Mouse (Mus musculus) heart, adult 11 months (tissue): ENCODE results near the gene Olfr703.

Experiments
- DNase-seq: peaks from one replicate; pipeline ENCODE4 v3.0.0; 2022

The Olfr703 gene

DNA sequence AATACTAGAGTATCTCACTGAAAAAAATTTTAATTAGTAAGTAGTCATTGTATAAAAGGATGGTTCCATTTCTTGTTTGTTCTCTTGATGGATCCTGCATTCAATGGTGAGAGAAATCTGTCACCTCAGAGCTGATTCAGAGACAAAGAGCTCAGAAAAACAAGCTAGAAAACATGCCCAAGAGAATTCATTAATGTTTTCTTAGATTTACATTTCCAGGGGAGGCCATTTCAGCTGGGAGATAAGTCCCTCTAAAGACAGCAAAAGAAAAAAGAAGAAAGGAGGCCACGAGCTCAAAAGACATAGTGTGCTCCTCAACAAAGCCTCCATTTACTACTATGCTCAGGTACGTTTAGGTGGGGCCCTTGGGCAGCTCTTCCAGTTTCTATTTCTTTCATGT lies at the start of gene Olfr703:
Gene Olfr703 (plus strand): TSS at position 301 of the 400 bp plus-strand sequence.
- DNase-seq: no peak

DNA sequence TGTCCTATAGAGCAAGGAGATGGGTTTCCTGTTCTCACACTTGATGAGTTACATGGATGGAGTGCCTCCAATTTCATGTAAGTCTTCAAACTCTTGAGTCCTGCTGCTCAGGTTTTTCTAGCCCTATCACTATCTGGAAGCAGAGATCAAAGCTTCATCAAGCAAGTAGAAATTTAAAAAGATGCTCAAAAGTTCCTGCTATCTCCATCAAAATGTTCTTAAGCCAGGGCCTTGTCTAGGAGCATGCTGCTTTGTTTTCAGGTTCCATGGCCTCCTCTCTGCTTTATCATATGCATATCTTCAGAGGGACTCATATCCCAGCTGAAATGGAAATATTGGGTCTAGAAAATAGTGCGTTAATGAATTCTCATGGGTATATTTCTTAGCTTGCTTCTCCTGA lies 34.4 kb upstream of the Olfr703 start, which contains the start of gene Olfr700:
Gene Olfr700 (minus strand): TSS at position 101 of the 400 bp plus-strand sequence.
- DNase-seq: no peak

DNA sequence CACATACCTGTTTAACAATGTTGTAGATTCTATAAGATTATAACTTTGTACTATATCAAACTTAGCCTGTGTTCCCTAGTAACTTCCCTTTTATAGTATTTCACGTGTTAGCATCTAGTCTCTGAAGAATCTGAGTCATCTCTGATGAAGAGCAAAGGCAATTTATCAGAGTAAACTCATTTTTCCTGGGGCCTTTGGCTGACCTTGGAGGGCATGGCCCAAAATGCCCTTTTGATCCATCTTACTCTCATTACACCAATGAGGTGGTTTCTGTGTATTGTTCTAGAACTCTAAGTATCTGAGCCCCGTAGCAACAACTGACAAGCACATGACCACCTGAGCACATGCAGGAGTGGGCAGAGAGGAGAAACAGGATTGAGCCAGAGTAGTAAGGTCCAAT lies 29.3 kb upstream of the Olfr703 start, which contains the start of gene Olfr701:
Gene Olfr701 (plus strand): TSS at position 301 of the 400 bp plus-strand sequence.
- DNase-seq: no peak

DNA sequence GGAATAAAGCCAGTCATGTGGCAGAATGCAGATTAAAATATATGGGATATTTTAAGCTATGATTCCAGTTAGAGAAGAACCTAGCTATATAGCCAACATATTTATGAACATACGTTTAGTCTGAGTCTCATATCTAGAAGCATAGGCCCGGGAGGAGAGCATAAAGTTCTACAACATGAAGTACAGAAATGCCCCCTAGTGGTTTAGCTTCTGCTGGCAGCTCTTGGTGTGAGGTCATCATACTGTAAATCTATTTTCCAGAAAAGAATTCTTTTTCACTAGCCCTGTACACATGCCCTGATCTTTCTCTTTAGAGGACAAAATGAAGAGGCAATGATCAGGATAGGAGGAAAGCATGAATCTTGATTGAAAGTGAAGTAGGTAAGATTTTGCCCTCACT lies 27.4 kb upstream of the Olfr703 start:
- no peak for DNase-seq

DNA sequence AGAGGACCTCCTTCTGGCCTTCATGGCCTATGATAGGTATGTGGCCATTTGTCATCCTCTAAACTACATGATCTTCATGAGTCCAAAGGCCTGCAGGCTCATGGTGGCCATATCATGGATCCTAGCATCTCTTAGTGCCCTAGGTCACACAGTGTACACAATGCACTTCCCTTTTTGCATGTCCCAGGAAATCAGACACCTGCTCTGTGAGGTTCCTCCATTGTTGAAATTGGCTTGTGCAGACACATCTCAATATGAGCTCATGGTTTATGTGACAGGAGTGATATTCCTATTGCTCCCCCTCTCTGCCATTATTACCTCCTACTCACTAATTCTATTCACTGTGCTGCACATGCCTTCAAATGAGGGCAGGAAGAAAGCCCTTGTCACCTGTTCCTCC lies 24.7 kb upstream of the Olfr703 start:
- peak; percentile 54 for DNase-seq

DNA sequence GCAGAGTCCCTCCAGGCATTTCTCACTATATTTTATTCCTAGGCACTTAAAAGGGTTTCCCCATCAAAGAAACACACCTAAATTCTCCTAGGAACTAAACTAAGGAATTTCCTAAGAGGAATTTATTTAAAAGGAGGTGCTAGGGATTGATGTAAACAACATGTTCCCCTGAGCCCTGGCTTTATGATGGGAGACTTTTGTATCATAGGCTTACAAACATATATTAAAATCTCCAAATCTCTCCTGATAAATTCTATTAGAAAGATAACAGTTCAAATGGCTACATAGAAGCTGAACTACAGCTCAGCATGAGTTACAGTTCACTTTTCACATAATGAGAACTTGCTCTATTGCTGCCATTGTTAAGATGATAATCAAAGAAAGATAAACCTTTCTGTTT lies 9.4 kb upstream of the Olfr703 start, which contains the start of gene Olfr702:
Gene Olfr702 (minus strand): TSS at position 101 of the 400 bp plus-strand sequence.
- no peak for DNase-seq

DNA sequence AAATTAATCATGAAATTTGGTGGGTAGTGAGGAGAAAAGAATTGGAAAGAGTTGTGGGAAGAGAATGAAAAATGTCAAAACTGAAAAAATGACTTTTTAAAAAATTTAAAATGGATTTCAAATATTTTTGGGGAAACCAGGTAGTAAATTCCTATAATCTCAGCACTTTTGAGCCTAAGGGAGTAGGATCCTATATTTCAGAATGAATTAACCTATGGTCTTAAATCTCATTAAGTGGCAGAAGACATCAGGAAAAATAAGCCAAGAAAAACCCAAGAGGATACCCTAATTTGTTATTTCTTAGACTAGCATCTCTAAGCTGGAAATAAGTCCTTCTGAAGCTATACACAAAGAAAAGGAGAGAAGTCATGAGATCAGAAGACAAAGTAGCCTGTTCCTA lies 19.7 kb downstream of the Olfr703 start, which contains the start of gene Olfr704:
Gene Olfr704 (plus strand): TSS at position 301 of the 400 bp plus-strand sequence.
- no peak for DNase-seq

DNA sequence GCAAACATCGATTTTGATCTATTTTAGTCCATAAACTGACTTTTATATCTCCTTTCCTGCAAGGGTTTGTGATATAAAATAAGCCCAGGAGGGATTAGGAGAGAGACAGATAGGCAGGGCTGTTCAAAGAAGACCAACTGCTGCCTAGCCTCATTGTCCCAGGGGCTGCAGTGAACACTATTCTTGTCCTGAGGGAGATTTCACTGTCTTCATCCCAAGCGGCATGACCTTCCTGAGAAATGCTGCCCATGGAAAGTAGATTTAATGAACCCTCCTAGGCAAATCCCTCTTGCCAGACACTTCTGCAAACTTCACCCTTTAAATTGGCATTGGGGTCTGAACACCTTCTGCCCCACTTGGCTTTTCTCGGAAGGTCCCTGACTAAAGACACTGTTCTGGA lies 33.6 kb downstream of the Olfr703 start, which contains the start of gene Olfr705:
Gene Olfr705 (minus strand): TSS at position 101 of the 400 bp plus-strand sequence.
- peak; percentile 72 for DNase-seq

DNA sequence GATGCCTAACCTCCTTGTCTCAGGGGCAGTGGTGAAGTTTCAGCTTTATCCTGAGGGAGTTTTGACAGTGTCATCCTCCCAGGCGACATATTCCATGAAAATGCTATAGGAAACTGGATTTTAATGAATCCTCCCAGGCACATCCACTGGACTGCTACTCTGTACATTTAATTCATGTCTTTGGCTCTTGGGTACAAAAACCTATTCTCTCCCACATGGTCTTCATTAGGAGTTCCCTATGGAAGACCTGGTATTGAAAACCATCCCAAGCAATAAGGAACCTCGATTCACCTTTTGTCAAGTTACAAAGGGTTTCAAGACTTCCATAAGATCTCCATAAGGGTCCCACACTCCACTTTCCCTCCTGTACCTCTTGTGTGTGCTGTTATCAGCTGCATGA lies 44.9 kb downstream of the Olfr703 start, which contains the start of gene Olfr706:
Gene Olfr706 (minus strand): TSS at position 101 of the 400 bp plus-strand sequence.
- DNase-seq: no peak
